Mouse (Mus musculus) midbrain, embryonic 16.5 days (tissue): ENCODE measurements around the gene Gdf1. TPM values are rescaled to one million over a fixed set of nuclear protein-coding genes. Genes with fewer than 3 reads are reported as not detected.
A peak's percentile ranks its signal among the peaks of the same experiment; 100 is the strongest.

ENCODE experiments used
- ATAC-seq: fragments of 200-750 bp; cut with Nextera tagmentation; 2 replicates; pipeline ENCODE4 v1.8.0; 2017; ENCODE audit warnings: moderate TSS enrichment
- H3K27ac ChIP-seq: fragments of 300-500 bp; sonication (generic); 2 replicates; pipeline ENCODE4 v1.5.1; 2014; ENCODE audit warnings: mild to moderate bottlenecking, low read length, mixed read lengths
- H3K27me3 ChIP-seq: fragments of 300-500 bp; sonication (generic); 2 replicates; pipeline ENCODE4 v1.6.1; 2014; ENCODE audit warnings: low read depth, low read length, mixed read lengths; ENCODE audit not compliant: control insufficient read depth, insufficient read depth
- H3K36me3 ChIP-seq: fragments of 300-500 bp; sonication (generic); 2 replicates; pipeline ENCODE4 v1.6.1; 2014; ENCODE audit warnings: mild to moderate bottlenecking, low read length, moderate library complexity, mixed read lengths; ENCODE audit not compliant: control insufficient read depth, insufficient read depth
- H3K4me1 ChIP-seq: fragments of 300-500 bp; sonication (generic); 2 replicates; pipeline ENCODE4 v1.6.1; 2014; ENCODE audit warnings: mild to moderate bottlenecking, low read length, mixed read lengths; ENCODE audit not compliant: control insufficient read depth, insufficient read depth
- H3K4me2 ChIP-seq: fragments of 300-500 bp; sonication (generic); 2 replicates; pipeline ENCODE4 v1.6.1; 2014; ENCODE audit warnings: mild to moderate bottlenecking, low read length, mixed read lengths
- H3K4me3 ChIP-seq: fragments of 300-500 bp; sonication (generic); 2 replicates; pipeline ENCODE4 v1.5.1; 2014; ENCODE audit warnings: low read depth, mild to moderate bottlenecking, low read length, moderate library complexity, mixed read lengths
- H3K9ac ChIP-seq: fragments of 300-500 bp; sonication (generic); 2 replicates; pipeline ENCODE4 v1.6.1; 2014; ENCODE audit warnings: low read depth, low read length, mixed read lengths
- H3K9me3 ChIP-seq: fragments of 300-500 bp; sonication (generic); replicated peaks from 2 replicates; pipeline ENCODE4 v1.6.1; 2014; ENCODE audit warnings: mild to moderate bottlenecking, low read length, mixed read lengths; ENCODE audit not compliant: control insufficient read depth, poor library complexity, severe bottlenecking
- WGBS: fragments of 180-500 bp; shearing (Covaris S2); extraction: QIAGEN DNeasy Blood & Tissue Kit; methylation state at CpG from one replicate; pipeline ENCODE4 v1.1.7; 2014; 5-methylcytosine and 5-hydroxymethylcytosine counted together
- polyA plus RNA-seq: library from polyadenylated mRNA; unstranded; fragments of >200 nt; fragmentation: Nextera tagmentation; extraction: Ambion mirVana; gene quantifications from 2 replicates; pipeline ENCODE4 v1.2.1, GENCODE M21; 2015

Gene Gdf1
- polyA plus RNA-seq, 1 experiment from 2014 or later, result 7.0 TPM

- Histone ChIP-seq H3K9ac (no peak overlapping the region), H3K27ac (no peak overlapping the region), H3K36me3 (peaks cover 24% of the 10 kb centered on the region), H3K4me2 (no peak overlapping the region), H3K27me3 (no peaks in the 10 kb centered on the region), H3K4me1 (peaks cover 24% of the 10 kb centered on the region), H3K9me3 (no peaks in the 10 kb centered on the region), H3K4me3 (no peak overlapping the region)
- 81% methylated on average over 3 of the region's 3 CpGs for WGBS
- ATAC-seq, result no peak
Measured at GRCm38 (mm10) chr8:70300881-70301280, 28.7 kb upstream of the Gdf1 start.

DNA sequence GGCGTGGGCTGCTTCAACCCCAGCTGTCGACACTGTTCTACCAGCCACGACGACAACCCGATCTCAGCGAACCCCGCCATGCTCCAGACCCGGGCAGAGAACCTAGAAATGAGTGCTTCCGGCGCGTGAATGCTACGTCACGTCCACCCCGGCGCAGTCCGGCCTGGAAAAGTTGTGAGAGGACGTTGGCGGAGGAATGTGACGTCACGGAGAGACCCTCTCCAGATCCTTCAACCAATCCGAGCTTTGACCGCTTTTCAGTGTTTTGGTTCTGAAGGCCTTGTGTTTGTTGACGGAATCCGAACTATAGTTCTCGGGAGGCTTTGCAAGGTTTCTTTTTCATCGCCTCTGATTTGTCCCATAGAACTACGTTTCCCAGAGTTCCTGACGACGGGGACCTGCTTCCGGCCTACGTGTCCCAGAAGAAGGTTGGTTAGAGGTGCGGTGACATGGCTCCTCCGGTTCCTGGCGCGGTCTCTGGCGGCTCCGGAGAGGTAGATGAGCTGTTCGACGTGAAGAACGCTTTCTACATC is 27.2 kb upstream of the Gdf1 start, which contains the start of the genes Ddx49 and Cope:
TSS of gene Ddx49 (minus strand) at position 132 of the 533 bp plus-strand sequence.
TSS of gene Cope (plus strand) at position 161 of the 533 bp plus-strand sequence.
- Histone ChIP-seq H3K4me3 (peak within 1 kb of the TSS; percentile 85), H3K4me2 (peak within 1 kb of the TSS; percentile 96), H3K36me3 (peaks cover 16% of the 10 kb centered on the region), H3K9me3 (no peaks in the 10 kb centered on the region), H3K27me3 (no peaks in the 10 kb centered on the region), H3K27ac (peak within 1 kb of the TSS; percentile 81), H3K9ac (peak within 1 kb of the TSS; percentile 78), H3K4me1 (peaks cover 24% of the 10 kb centered on the region)
- under 1% methylated on average over 40 of the region's 40 CpGs for WGBS
- ATAC-seq, result peak; percentile 92

DNA sequence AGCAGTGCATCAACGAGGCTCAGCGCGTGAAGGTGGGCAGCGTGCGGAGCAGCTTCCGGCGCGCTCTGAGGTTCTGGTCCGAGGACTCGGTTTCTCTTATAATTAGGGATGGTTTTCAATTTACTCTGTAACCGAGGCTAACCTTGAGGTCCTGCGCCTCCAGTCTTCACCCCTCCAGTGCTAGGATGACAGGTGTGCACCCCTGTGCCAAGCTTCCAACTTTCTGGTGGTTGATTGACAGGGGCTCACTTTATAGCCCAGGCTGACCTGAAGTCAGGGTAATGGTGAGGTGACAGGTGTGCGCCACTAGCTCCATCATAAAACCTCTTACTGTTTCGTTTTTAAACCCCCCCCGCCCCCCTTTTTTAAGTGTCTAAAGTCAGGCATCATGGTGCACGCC is 26.7 kb upstream of the Gdf1 start:
- peak; percentile 62 for ATAC-seq
- H3K36me3 ChIP-seq, result peaks cover 18% of the 10 kb centered on the region

DNA sequence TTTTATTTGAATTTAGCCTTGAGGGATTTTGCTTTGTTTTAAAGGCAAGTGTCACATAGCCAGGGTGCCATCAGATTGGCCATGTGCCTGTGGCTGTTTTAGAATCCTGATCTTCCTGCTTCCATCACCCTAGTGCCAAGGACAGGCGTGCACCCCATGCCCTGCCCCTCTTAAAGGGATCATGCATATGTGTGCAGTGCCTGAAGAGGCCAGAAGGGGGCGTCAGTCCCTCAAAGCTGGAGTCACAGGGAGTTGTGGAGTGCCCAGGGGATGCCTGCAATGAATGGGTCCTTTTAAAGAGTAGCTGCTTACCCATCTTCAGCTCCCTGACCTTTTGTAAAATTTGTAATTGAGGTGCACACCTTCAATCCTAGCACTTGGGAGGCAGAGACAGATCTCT is 20.3 kb upstream of the Gdf1 start:
- 30% methylated on average over 2 of the region's 2 CpGs for WGBS
- no peak overlapping the region for H3K4me2 ChIP-seq
- no peak overlapping the region for H3K9ac ChIP-seq
- peaks cover 33% of the 10 kb centered on the region for H3K36me3 ChIP-seq
- no peak overlapping the region for H3K4me3 ChIP-seq
- H3K27ac ChIP-seq, result no peak overlapping the region
- no peaks in the 10 kb centered on the region for H3K9me3 ChIP-seq
- H3K4me1 ChIP-seq, result no peaks in the 10 kb centered on the region; the same call in 1 of the 2 replicates
- H3K27me3 ChIP-seq, result no peaks in the 10 kb centered on the region
- no peak for ATAC-seq

More for the DNA sequence above, 26.7 kb upstream of the Gdf1 start:
- peak overlapping the region; percentile 96 for H3K4me2 ChIP-seq
- peak overlapping the region; percentile 85 for H3K4me3 ChIP-seq
- 5% methylated on average over 16 of the region's 16 CpGs for WGBS
- peak overlapping the region; percentile 81 for H3K27ac ChIP-seq
- peak overlapping the region; percentile 78 for H3K9ac ChIP-seq
- H3K27me3 ChIP-seq, result no peaks in the 10 kb centered on the region
- no peaks in the 10 kb centered on the region for H3K9me3 ChIP-seq
- peaks cover 24% of the 10 kb centered on the region for H3K4me1 ChIP-seq

- Histone ChIP-seq H3K4me1 (peaks cover 22% of the 10 kb centered on the region), H3K27me3 (no peaks in the 10 kb centered on the region), H3K4me3 (no peak overlapping the region), H3K9me3 (no peaks in the 10 kb centered on the region), H3K4me2 (no peak overlapping the region), H3K9ac (no peak overlapping the region), H3K27ac (no peak overlapping the region), H3K36me3 (peaks cover 21% of the 10 kb centered on the region)
- 88% methylated on average over 2 of the region's 2 CpGs for WGBS
- ATAC-seq, result no peak
Measured at GRCm38 (mm10) chr8:70313399-70313798, 16.2 kb upstream of the Gdf1 start.

DNA sequence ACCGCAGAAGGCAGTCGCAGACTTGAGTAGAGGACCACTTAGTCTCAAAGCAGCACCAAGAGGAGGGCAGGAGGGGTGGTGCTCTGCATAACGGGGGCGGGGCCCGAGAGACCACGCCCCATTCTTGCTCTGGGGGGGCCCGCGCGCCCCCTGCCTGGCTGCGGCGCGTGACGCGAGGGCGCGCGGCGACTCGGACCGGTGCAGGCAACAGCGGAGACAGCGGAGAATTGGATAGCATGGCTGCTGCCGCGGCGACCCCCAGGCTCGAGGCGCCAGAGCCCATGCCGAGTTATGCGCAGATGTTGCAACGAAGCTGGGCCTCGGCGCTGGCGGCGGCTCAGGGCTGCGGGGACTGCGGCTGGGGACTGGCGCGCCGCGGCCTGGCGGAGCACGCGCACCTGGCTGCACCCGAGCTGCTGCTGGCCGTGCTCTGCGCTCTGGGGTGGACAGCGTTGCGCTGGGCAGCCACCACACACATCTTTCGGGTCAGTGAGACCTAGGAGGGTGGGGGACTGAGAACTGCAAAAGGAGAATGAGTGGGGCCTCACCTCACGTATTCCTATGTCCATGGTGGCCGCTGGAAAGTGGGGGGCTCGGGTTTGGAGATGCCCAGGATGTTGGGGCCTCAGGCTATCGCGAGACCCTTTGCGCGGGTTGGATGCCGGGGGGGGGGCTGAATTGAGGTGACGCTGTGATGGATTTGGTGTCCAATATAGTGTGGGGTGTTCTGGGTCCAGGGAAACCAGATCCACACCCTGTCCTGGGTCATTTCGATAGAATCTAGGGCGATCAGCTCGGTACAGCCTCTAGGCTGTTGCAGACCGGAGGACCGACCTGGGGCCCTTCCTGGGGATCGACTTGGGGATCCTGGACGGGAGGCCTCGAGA is 13.8 kb upstream of the Gdf1 start, which contains the start of gene Cers1:
TSS of gene Cers1 (plus strand) at position 152 of the 887 bp plus-strand sequence.
- H3K9ac ChIP-seq, result peak within 1 kb of the TSS; percentile 88
- peaks cover 21% of the 10 kb centered on the region for H3K36me3 ChIP-seq
- H3K27ac ChIP-seq, result peak within 1 kb of the TSS; percentile 97
- 1% methylated on average over 66 of the region's 66 CpGs for WGBS
- peak; percentile 59 for ATAC-seq
- peaks cover 22% of the 10 kb centered on the region for H3K4me1 ChIP-seq
- H3K27me3 ChIP-seq, result no peaks in the 10 kb centered on the region
- H3K4me2 ChIP-seq, result peak within 1 kb of the TSS; percentile 61
- H3K4me3 ChIP-seq, result peak within 1 kb of the TSS; percentile 78
- H3K9me3 ChIP-seq, result no peaks in the 10 kb centered on the region

DNA sequence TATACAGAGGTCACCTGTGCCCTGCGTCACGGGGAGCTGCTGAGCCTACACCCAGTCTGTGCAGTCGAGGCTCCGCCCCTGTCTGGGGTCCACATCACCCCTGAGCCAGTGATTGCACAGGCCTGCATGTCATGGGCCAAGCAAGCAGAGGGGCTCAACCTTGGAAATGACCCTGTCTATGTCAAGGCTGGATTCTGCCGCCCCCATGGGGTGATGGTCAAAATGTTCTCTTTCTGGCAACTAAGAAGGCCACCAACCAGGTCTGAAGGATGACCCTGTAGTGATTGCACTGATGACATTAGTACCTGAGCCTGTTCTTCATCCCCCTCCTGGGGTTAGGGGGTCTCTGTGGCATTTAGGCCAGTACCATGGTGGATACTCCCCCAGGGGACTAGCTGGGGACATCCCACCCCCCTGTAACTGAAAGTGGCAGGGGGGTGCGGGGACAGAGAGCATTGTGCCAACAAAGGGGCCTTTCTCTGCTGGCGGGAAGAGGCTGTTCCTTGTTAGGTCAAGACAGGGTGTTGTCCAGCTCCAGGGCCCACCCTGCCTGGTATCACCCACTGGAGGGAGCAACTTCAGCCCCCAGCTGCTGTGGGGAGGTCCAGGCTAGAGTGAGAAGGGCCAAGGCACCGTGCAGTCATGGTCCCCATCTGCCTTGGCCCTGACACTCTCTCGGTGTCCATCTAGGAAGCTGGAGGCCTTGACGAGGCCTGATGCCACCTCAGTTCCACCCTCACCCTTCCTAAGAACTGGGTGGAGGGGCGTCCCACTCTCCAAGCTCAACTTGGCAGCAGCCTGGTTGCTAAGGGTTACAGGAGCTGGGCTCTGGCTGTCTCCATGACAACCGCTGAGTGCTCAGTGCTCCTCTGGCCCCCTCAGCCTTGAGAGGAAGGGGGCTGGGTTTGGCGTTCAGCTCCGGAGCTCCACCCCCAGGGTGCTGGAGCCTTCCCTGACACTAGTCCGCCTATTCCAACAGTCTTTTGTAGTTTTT is 12.8 kb upstream of the Gdf1 start:
- WGBS, result 10% methylated on average over 15 of the region's 15 CpGs
- Histone ChIP-seq H3K4me2 (peak overlapping the region; percentile 61), H3K4me1 (peaks cover 22% of the 10 kb centered on the region), H3K27me3 (no peaks in the 10 kb centered on the region), H3K36me3 (peaks cover 12% of the 10 kb centered on the region), H3K27ac (peak overlapping the region; percentile 97), H3K4me3 (peak overlapping the region; percentile 78), H3K9ac (peak overlapping the region; percentile 88), H3K9me3 (no peaks in the 10 kb centered on the region)
- ATAC-seq, result peak; percentile 88

DNA sequence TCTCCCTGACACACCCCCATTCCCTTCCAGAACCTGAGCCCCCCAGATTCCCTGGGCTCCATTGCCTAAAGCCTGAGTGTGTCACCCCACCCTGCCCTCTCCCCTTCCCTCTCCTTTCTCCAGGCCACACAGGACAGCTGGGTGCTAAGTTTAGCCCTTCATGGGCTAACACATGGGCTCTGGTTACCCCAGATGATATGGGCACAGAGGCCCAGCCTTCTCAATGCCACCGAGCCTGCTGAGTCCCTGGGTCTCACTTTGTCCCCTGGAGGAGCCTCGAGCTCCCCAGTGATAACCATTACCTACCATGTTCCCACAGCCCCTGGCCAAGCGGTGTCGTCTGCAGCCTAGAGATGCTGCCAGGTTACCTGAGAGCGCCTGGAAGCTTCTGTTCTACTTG is 11.7 kb upstream of the Gdf1 start:
- Histone ChIP-seq H3K4me1 (peaks cover 22% of the 10 kb centered on the region), H3K27ac (peak overlapping the region; percentile 97), H3K9me3 (no peaks in the 10 kb centered on the region), H3K36me3 (peaks cover 9% of the 10 kb centered on the region), H3K27me3 (no peaks in the 10 kb centered on the region), H3K4me2 (peak overlapping the region; percentile 61), H3K9ac (no peak overlapping the region), H3K4me3 (peak overlapping the region; percentile 78; the same call in 1 of the 2 replicates)
- 86% methylated on average over 5 of the region's 5 CpGs for WGBS
- ATAC-seq, result no peak
